Mouse (Mus musculus) midbrain, embryonic 11.5 days (tissue): ENCODE data around the gene Abcg1. TPM values are rescaled to one million over a fixed set of nuclear protein-coding genes. Genes with fewer than 3 reads are reported as not detected.

Source experiments
- ATAC-seq: fragments of 200-750 bp; cut with Nextera tagmentation; 2 replicates; pipeline ENCODE4 v1.8.0; 2017; ENCODE audit warnings: moderate TSS enrichment, moderate library complexity; ENCODE audit not compliant: low FRiP score
- DNase-seq: peaks from one replicate; pipeline ENCODE4 v3.0.0; 2015; ENCODE audit warnings: low spot score; ENCODE audit errors: missing footprints
- H3K27ac ChIP-seq: fragments of 300-500 bp; sonication (generic); 2 replicates; pipeline ENCODE4 v1.5.1; 2014; ENCODE audit warnings: low read depth, low read length
- H3K27me3 ChIP-seq: fragments of 300-500 bp; sonication (generic); 2 replicates; pipeline ENCODE4 v1.6.1; 2014; ENCODE audit warnings: mild to moderate bottlenecking, low read length, moderate library complexity, mixed read lengths; ENCODE audit not compliant: control insufficient read depth, insufficient read depth
- H3K36me3 ChIP-seq: fragments of 300-500 bp; sonication (generic); 2 replicates; pipeline ENCODE4 v1.6.1; 2014; ENCODE audit warnings: mild to moderate bottlenecking, low read length, moderate library complexity, mixed read lengths; ENCODE audit not compliant: control insufficient read depth, insufficient read depth
- H3K4me1 ChIP-seq: fragments of 300-500 bp; sonication (generic); 2 replicates; pipeline ENCODE4 v1.6.1; 2014; ENCODE audit warnings: low read length; ENCODE audit not compliant: control insufficient read depth, insufficient read depth
- H3K4me2 ChIP-seq: fragments of 300-500 bp; sonication (generic); 2 replicates; pipeline ENCODE4 v1.6.1; 2014; ENCODE audit warnings: mild to moderate bottlenecking, moderate library complexity
- H3K4me3 ChIP-seq: fragments of 300-500 bp; sonication (generic); 2 replicates; pipeline ENCODE4 v1.5.1; 2014; ENCODE audit warnings: low read depth, low read length
- H3K9ac ChIP-seq: fragments of 300-500 bp; sonication (generic); 2 replicates; pipeline ENCODE4 v1.6.1; 2014; ENCODE audit warnings: low read length
- H3K9me3 ChIP-seq: fragments of 300-500 bp; sonication (generic); 2 replicates; pipeline ENCODE4 v1.6.1; 2016; ENCODE audit warnings: low read length; ENCODE audit not compliant: control insufficient read depth
- WGBS: fragments of 180-500 bp; shearing (Covaris S2); extraction: QIAGEN DNeasy Blood & Tissue Kit; methylation state at CpG from one replicate; pipeline ENCODE4 v1.1.7; 2014; 5-methylcytosine and 5-hydroxymethylcytosine counted together
- polyA plus RNA-seq: library from polyadenylated mRNA; unstranded; fragments of >200 nt; fragmentation: Nextera tagmentation; extraction: Ambion mirVana; gene quantifications from 2 replicates; pipeline ENCODE4 v1.2.1, GENCODE M21; 2014

Abcg1 gene
- polyA plus RNA-seq, 1 experiment from 2014 or later = 10.4 TPM

DNA sequence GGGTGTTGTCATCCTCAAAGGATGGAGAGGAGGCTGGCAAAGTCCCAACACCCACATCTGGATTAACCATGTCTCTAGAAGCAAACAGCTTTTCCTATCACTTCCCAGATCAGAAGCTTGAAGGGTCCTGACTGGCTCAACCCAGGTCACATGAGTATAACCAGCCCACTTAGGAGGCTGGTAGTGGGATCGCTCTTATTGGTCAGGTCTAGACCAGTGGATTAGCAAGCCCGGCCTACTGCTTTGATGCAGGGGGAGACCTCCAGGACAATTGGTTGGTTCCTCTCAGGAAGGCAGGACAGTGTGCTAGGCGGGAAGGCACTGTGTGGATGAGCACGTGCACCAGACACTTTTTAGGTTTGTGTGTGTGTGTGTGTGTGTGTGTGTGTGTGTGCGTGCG lies 30.5 kb upstream of the Abcg1 start:
- no peak overlapping the region for H3K4me3 ChIP-seq
- H3K9ac ChIP-seq = no peak overlapping the region
- no peaks in the 10 kb centered on the region for H3K27me3 ChIP-seq
- H3K9me3 ChIP-seq = no peaks in the 10 kb centered on the region
- H3K4me1 ChIP-seq = no peaks in the 10 kb centered on the region
- no peak for ATAC-seq
- DNase-seq = peak; percentile 82
- 78% methylated on average over 6 of the region's 6 CpGs for WGBS
- H3K36me3 ChIP-seq = no peaks in the 10 kb centered on the region
- H3K27ac ChIP-seq = no peak overlapping the region
- H3K4me2 ChIP-seq = no peak overlapping the region

DNA sequence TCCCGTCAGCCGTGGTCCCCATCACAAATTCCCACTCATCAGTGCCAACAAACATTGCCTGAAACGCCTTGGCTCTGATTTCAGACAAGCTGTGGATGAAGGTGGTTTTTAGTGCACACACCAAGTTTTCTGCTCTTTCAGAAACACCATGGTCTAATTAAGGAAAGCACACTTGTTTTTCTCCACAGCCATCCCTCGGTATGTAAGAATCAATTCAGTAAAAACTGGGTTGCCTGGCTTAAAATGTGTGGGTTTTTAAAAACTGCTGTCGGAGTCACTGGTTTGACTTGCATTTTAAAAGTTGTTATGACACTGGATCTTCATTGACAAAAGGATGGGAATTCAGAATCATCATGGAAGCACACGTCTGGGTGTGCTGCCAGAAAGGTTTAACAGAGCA lies 29.8 kb upstream of the Abcg1 start:
- Histone ChIP-seq H3K36me3 (no peaks in the 10 kb centered on the region), H3K4me2 (no peak overlapping the region), H3K9ac (no peak overlapping the region), H3K4me1 (no peaks in the 10 kb centered on the region), H3K9me3 (no peaks in the 10 kb centered on the region), H3K4me3 (no peak overlapping the region), H3K27ac (no peak overlapping the region), H3K27me3 (no peaks in the 10 kb centered on the region)
- ATAC-seq (no peak), DNase-seq (peak; percentile 53)
- WGBS = 90% methylated on average over 6 of the region's 6 CpGs

DNA sequence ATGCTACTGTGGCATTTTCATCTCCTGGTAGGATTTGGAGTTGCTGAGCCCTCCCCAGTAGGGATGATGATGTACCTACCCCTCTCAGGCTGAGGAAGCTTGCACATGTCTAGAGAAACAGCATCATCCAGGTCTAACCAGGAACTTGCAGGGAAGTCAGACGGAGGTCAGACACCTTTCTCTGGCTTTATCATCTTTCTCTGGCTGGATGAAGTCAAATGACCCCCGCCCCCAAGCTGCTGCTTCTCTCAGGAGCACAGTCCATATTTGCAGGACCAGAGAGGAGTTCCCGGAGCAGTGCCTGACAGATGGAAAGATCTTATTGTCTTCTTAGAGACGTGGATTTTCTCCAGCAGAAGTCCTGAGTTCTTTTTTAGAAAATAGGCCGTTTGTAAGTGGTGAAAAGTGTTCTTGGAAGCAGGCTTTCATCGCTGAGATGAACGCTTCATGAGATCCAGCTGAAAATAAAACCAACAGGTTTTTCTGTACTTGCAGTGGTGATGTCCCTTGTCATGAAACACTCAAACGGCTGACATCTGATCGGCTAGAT lies 28.6 kb upstream of the Abcg1 start:
- H3K27ac ChIP-seq = no peak overlapping the region

DNA sequence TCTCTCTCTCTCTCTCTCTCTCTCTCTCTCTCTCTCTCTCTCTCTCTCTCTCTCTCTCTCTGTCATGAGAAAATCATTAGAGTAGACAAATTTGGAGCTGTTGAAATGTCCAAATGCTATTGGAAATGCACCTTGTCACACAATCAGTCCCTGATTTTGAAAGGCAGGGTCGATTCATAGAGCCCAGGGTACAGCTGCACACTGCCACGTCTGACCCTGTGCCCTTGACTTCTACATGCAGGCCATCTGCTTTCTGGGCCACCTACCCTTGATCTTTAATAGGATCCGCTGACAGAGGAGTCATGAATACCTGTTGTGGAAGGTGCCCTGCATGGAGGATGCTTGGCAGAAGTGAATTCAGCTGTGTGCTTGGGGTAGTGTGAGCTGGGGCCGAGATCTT lies 28.1 kb upstream of the Abcg1 start:
- H3K9ac ChIP-seq = no peak overlapping the region
- H3K4me1 ChIP-seq = no peaks in the 10 kb centered on the region
- WGBS = 92% methylated on average over 4 of the region's 4 CpGs
- no peak overlapping the region for H3K4me2 ChIP-seq
- no peak overlapping the region for H3K4me3 ChIP-seq
- H3K27me3 ChIP-seq = no peaks in the 10 kb centered on the region
- H3K36me3 ChIP-seq = no peaks in the 10 kb centered on the region
- no peak for ATAC-seq
- no peaks in the 10 kb centered on the region for H3K9me3 ChIP-seq
- no peak overlapping the region for H3K27ac ChIP-seq
- DNase-seq = peak; percentile 49

More for the DNA sequence above, 28.6 kb upstream of the Abcg1 start:
- Histone ChIP-seq H3K4me3 (no peak overlapping the region), H3K9ac (no peak overlapping the region), H3K36me3 (no peaks in the 10 kb centered on the region), H3K9me3 (no peaks in the 10 kb centered on the region), H3K4me2 (no peak overlapping the region), H3K4me1 (no peaks in the 10 kb centered on the region), H3K27me3 (no peaks in the 10 kb centered on the region)
- WGBS = 85% methylated on average over 9 of the region's 9 CpGs
- DNase-seq = peak; percentile 69
- ATAC-seq = no peak

DNA sequence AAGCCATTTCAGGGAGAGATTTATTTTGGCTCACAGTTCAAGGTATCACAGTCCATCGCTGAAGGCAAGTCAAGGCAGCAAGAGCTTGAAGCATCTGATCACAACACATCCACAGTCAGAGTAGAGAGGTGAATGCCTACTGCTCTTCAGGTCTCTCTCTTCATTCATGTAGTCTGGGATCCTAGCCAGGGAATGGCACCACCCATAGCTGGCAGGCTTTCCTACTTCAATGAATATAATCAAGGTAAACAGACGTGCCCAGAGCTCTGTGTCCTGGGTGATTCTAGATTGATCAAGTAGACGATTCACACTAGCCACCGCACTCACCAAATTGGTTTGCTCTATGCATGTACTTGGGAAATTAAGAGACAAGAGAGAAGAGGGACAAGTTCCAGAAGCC lies 25.1 kb upstream of the Abcg1 start:
- Histone ChIP-seq H3K36me3 (no peaks in the 10 kb centered on the region), H3K4me2 (no peak overlapping the region), H3K9ac (no peak overlapping the region), H3K9me3 (no peaks in the 10 kb centered on the region), H3K4me1 (no peaks in the 10 kb centered on the region), H3K27ac (no peak overlapping the region), H3K4me3 (no peak overlapping the region), H3K27me3 (no peaks in the 10 kb centered on the region)
- 91% methylated on average over 4 of the region's 4 CpGs for WGBS
- peak; percentile 45 for DNase-seq
- no peak for ATAC-seq

DNA sequence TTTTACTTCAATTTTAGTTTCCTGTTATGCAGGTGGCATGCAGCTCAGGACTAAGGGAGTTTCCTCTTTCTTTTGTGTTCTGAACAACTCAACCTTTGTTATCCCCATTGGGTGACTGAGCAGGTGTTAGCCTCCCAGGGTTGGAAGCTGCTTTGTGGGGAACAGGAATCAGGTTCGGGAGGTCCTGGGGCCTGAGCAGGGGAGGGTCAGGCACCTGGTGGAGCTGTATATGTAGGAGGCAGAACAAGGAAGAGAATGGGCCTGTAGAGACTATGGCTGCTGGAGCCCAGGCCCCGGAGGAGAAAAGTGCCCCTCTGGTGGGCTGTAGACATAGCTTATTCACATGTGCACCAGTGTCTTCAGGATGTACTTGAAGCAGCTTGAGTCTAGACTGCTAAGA lies 24.2 kb upstream of the Abcg1 start:
- H3K27me3 ChIP-seq = no peaks in the 10 kb centered on the region
- peak; percentile 78 for DNase-seq
- H3K9me3 ChIP-seq = no peaks in the 10 kb centered on the region
- no peaks in the 10 kb centered on the region for H3K36me3 ChIP-seq
- H3K4me1 ChIP-seq = no peaks in the 10 kb centered on the region
- ATAC-seq = no peak
- WGBS = 68% methylated on average over 2 of the region's 2 CpGs
- no peak overlapping the region for H3K27ac ChIP-seq
- H3K9ac ChIP-seq = no peak overlapping the region
- no peak overlapping the region for H3K4me2 ChIP-seq
- H3K4me3 ChIP-seq = no peak overlapping the region

DNA sequence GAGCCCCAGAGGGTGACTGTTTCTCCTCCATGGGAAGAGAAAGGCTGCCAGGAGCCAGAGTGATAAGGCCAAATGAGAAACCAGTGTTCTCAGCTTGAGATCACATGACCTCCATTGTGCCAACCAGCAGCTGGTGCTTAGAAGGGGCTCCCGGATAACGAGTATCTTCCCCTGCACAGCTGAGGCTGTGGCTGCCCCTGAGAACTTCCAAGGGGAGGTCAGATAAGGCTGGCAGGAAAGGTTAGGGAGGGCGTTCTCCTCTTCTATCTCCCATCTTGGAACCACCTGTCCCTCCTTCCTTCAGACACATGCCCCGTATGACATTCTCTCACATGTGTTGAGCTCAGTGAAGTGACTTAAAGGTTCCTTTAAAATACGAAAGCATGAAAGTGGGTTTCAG lies 23.3 kb upstream of the Abcg1 start:
- peak; percentile 83 for DNase-seq
- no peaks in the 10 kb centered on the region for H3K4me1 ChIP-seq
- H3K36me3 ChIP-seq = no peaks in the 10 kb centered on the region
- ATAC-seq = no peak
- H3K9me3 ChIP-seq = no peaks in the 10 kb centered on the region
- no peak overlapping the region for H3K4me2 ChIP-seq
- no peak overlapping the region for H3K27ac ChIP-seq
- WGBS = 52% methylated on average over 5 of the region's 5 CpGs
- no peak overlapping the region for H3K9ac ChIP-seq
- H3K27me3 ChIP-seq = no peaks in the 10 kb centered on the region
- H3K4me3 ChIP-seq = no peak overlapping the region

DNA sequence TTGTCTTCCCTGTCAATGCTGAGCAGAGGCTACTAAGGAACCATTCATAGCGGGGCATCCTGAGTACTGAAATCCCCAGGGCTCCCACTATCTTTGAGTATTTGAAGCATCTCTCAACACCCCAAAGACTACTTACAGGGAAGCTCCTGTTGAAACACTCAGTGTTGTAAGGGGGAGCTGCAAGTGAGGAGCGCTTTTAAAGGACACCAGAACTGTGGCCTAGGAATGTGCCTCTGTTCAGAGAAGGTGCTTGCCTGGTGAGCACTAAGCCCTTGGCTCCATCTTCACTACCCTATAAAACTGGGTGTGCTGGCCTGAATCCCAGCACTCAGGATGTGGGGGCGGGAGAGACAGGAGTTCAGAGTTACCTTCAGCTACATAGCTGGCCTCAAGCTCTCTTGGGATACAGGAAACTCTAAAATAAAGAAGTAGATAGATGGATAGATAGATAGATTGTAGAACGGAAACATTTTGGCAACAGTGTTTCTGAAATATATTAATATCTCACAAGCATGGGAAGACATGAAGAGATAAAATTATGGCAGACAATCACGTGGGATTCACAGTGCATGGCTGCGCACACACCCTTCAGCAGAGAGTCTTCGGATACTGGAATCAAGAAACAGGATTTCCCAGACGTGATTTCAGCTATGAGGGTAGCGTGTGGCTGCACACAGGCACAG lies 22.7 kb upstream of the Abcg1 start:
- DNase-seq (peak; percentile 60), ATAC-seq (no peak)
- Histone ChIP-seq H3K9ac (no peak overlapping the region), H3K36me3 (no peaks in the 10 kb centered on the region), H3K27me3 (no peaks in the 10 kb centered on the region), H3K4me2 (no peak overlapping the region), H3K27ac (no peak overlapping the region), H3K4me1 (no peaks in the 10 kb centered on the region), H3K9me3 (no peaks in the 10 kb centered on the region), H3K4me3 (no peak overlapping the region)
- WGBS = 94% methylated on average over 9 of the region's 9 CpGs

DNA sequence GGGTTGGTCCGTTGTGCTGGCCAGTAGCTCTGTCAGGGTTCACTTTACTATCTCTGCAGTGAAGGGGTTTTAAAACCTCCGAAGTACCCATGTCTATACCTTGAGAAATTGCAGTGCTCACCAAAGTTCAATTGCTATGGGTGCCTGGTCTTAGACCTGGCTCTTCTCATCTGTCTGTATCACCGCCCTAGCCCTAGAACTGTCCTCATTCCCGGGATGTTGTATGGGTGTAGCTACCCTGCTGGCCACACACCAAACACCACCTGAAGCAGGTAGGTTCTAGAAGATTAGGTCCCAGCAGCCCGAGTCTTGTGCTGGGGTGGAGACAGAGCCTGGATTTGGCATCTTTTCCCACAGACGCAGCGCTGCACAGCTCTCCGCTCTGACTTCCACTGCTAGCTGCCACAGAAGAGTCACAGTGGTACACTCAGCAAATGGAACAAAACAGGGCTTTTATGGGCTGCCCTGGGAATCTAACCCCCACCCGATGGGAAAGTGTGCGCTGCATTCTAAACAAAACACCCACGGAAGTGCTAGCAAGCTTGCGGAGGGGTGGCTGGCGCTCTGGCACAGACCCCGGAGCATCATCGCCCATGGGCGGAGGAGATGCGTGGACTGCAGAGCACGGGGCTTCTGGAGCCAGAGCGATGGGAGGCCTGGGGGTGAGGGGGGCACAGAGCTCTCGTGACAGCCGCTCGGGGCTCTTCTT lies 21.2 kb upstream of the Abcg1 start:
- ATAC-seq = no peak
- H3K27me3 ChIP-seq = no peaks in the 10 kb centered on the region
- H3K9ac ChIP-seq = no peak overlapping the region
- WGBS = 85% methylated on average over 22 of the region's 22 CpGs
- no peak overlapping the region for H3K4me3 ChIP-seq
- DNase-seq = peak; percentile 69
- H3K36me3 ChIP-seq = no peaks in the 10 kb centered on the region
- no peak overlapping the region for H3K4me2 ChIP-seq
- no peaks in the 10 kb centered on the region for H3K4me1 ChIP-seq
- no peak overlapping the region for H3K27ac ChIP-seq
- H3K9me3 ChIP-seq = no peaks in the 10 kb centered on the region
